33 mouse cellular contexts compared by ENCODE assay signal in the genomic region with DNA sequence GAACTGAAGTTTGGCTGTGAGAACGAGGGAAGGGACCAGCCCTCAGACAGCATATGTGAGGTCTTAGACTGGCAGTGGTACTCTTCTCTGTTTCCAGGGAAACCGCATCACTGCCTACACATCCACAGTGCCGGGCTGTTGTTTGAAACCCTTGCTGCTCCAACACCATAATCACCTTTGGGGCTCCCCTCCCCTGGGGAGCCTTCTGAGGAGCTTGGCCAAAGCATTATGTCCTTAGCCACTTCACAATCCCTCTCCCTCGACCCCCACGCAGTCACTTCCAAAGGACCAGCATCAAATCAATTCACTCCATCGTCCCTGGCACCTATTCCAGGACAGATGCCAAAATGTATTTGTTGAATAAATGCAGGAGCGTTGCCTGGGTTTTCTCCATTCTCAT. TPM values are rescaled to one million over a fixed set of nuclear protein-coding genes. Genes with fewer than 3 reads are reported as not detected.
A peak's percentile ranks its signal among the peaks of the same experiment; 100 is the strongest.
DNase-seq lines count a peak whose midpoint lies in the region; ATAC-seq lines count a peak whose summit lies in the region.
"Had no signal": no experiment of that assay in that cellular context is flagged by ENCODE, and none has a peak within 500 bp of the region (broad histone marks: within the 10 kb centered on the region; RNA-seq: fewer than 3 reads in every experiment).

No protein-coding gene starts in this region.

- 0 out of 2 replicates have a peak overlapping the region, but pooled peaks have one; percentile 41 for H3K27ac ChIP-seq in forebrain, embryonic 15.5 days (replicated peaks)
- no peak overlapping the region; the same call in 1 of the 2 replicates for H3K27ac ChIP-seq in forebrain, embryonic 13.5 days
- H3K27ac ChIP-seq: embryonic facial prominence, embryonic 12.5 days; heart, adult 2 months; hindbrain, embryonic 14.5 days; left cerebral cortex, adult 2 months; liver, embryonic 14.5 days; lung, embryonic 15.5 days; midbrain, embryonic 12.5 days had no signal

- H3K4me1 ChIP-seq in forebrain, embryonic 15.5 days = peaks cover 40% of the 10 kb centered on the region
- peaks cover 40% of the 10 kb centered on the region for H3K4me1 ChIP-seq in forebrain, embryonic 13.5 days

- ATAC-seq in forebrain, embryonic 15.5 days (replicated peaks) = no peak
- ATAC-seq in forebrain, embryonic 13.5 days = no peak
- ATAC-seq: CD4-positive, CD25-positive, alpha-beta regulatory T cell, adult 4 months; inflammation-experienced regulatory T-cells, adult 6 months had no signal

- peak; percentile 43 to 61 for DNase-seq in left cerebral cortex, postnatal 14 days (ENCODE audit: low spot score in 2 of 2)
- no peak for DNase-seq in left cerebral cortex, postnatal 10 days (ENCODE audit: extremely low spot score in 1 of 2, low spot score in 2 of 2)
- DNase-seq in right cerebral cortex, adult 18-20 months = peak; percentile 50
- no peak for DNase-seq in right cerebral cortex, postnatal 4 days
- DNase-seq in lung, adult 18-20 months = no peak
- DNase-seq: adrenal gland, postnatal 14 days; cerebellum, adult 9-10 months; embryo, embryonic 11 days; heart, adult 2 months; heart, postnatal 4 days; kidney, adult 11 months; kidney, postnatal 14 days; liver; thymus, postnatal 4 days had no signal

- no peak overlapping the region for H3K4me3 ChIP-seq in forebrain, embryonic 15.5 days
- H3K4me3 ChIP-seq in forebrain, embryonic 13.5 days = no peak overlapping the region
- H3K4me3 ChIP-seq: embryonic facial prominence, embryonic 12.5 days; heart, adult 2 months; heart, embryonic 12.5 days; left cerebral cortex, adult 2 months; lung, embryonic 15.5 days; midbrain, embryonic 12.5 days had no signal

- no peaks in the 10 kb centered on the region for H3K27me3 ChIP-seq in forebrain, embryonic 15.5 days
- peaks cover 7% of the 10 kb centered on the region for H3K27me3 ChIP-seq in forebrain, embryonic 13.5 days
- H3K27me3 ChIP-seq: embryonic facial prominence, embryonic 12.5 days; lung, embryonic 15.5 days had no signal

- WGBS in forebrain, embryonic 15.5 days = 32% methylated on average over 7 of the region's 7 CpGs
- 47% methylated on average over 7 of the region's 7 CpGs for WGBS in forebrain, embryonic 13.5 days

- H3K9ac ChIP-seq in forebrain, embryonic 15.5 days (replicated peaks) = no peak overlapping the region
- H3K9ac ChIP-seq in forebrain, embryonic 13.5 days = no peak overlapping the region
- H3K9ac ChIP-seq: embryonic facial prominence, embryonic 12.5 days; heart, embryonic 12.5 days; hindbrain, embryonic 14.5 days; liver, embryonic 14.5 days; lung, embryonic 15.5 days; midbrain, embryonic 12.5 days had no signal

- 0 out of 2 replicates have a peak overlapping the region, but pooled peaks have one; percentile 19 for H3K4me2 ChIP-seq in forebrain, embryonic 15.5 days (replicated peaks)
- no peak overlapping the region for H3K4me2 ChIP-seq in forebrain, embryonic 13.5 days
- H3K4me2 ChIP-seq: embryonic facial prominence, embryonic 12.5 days; heart, embryonic 12.5 days; hindbrain, embryonic 14.5 days; lung, embryonic 15.5 days; midbrain, embryonic 12.5 days had no signal

- H3K36me3 ChIP-seq in forebrain, embryonic 15.5 days = no peaks in the 10 kb centered on the region
- no peaks in the 10 kb centered on the region for H3K36me3 ChIP-seq in forebrain, embryonic 13.5 days (ENCODE audit: poor library complexity, severe bottlenecking)
- H3K36me3 ChIP-seq: embryonic facial prominence, embryonic 12.5 days; heart, embryonic 12.5 days; lung, embryonic 15.5 days; midbrain, embryonic 12.5 days had no signal

- H3K9me3 ChIP-seq in forebrain, embryonic 15.5 days = no peaks in the 10 kb centered on the region
- no peaks in the 10 kb centered on the region for H3K9me3 ChIP-seq in forebrain, embryonic 13.5 days (replicated peaks)
- H3K9me3 ChIP-seq: embryonic facial prominence, embryonic 12.5 days; heart, embryonic 12.5 days; lung, embryonic 15.5 days; midbrain, embryonic 12.5 days had no signal

- intact Hi-C loops in left cerebral cortex, postnatal 14 days (cut with DNase I) = no loop called here
- intact Hi-C loops in left cerebral cortex, postnatal 10 days (cut with DNase I) = no loop called here

RNA-seq across cellular contexts. Expression of gene 5031439G07Rik, which starts 1.4 kb away (rescaled TPM):
- 22.1 and 27.7 TPM in 2 replicates for polyA plus RNA-seq in forebrain, embryonic 15.5 days (2015; fragmentation: Nextera tagmentation; extraction: Ambion mirVana)
- polyA plus RNA-seq in forebrain, embryonic 13.5 days (2015; fragmentation: Nextera tagmentation; extraction: Ambion mirVana) = 14.1 and 14.7 TPM in 2 replicates
- 100 to 1,000 TPM in 1 of 2 experiments, 10 to 100 TPM in 1; 96.1 to 106 TPM for total RNA-seq in left cerebral cortex, postnatal 14 days (2021)
- total RNA-seq in left cerebral cortex, postnatal 10 days (2021) = 100 to 1,000 TPM; 128 to 135 TPM

RNA-seq across cellular contexts. Expression of gene Upk3a, which starts 27.2 kb away (rescaled TPM):
- 0.31 and 0.34 TPM in 2 replicates for polyA plus RNA-seq in forebrain, embryonic 15.5 days (2015; fragmentation: Nextera tagmentation; extraction: Ambion mirVana)
- polyA plus RNA-seq in forebrain, embryonic 13.5 days (2015; fragmentation: Nextera tagmentation; extraction: Ambion mirVana) = 0.15 and 0.59 TPM in 2 replicates
- not detected for total RNA-seq in left cerebral cortex, postnatal 14 days (2021)
- total RNA-seq in left cerebral cortex, postnatal 10 days (2021) = under 1 TPM; 0.32 to 0.65 TPM
- total RNA-seq: adrenal gland, postnatal 14 days; gastrocnemius, adult 8-10 months; gastrocnemius, postnatal 4 days; heart, adult 2 months; heart, postnatal 4 days; layer of hippocampus, postnatal 14 days; left cerebral cortex, adult 2 months; megakaryocyte progenitor cell, adult 5-6 weeks; neutrophil, adult 5-6 weeks had no signal
- polyA plus RNA-seq: CD4-positive, CD25-positive, alpha-beta regulatory T cell, adult 4 months; heart, embryonic 12.5 days; heart, postnatal 0 days; inflammation-experienced regulatory T-cells, adult 6 months; limb, embryonic 11.5 days; liver, embryonic 14.5 days; neural tube, embryonic 11.5 days had no signal

RNA-seq across cellular contexts. Expression of gene Fam118a, which starts 39.0 kb away (rescaled TPM):
- polyA plus RNA-seq in forebrain, embryonic 15.5 days (2015; fragmentation: Nextera tagmentation; extraction: Ambion mirVana) = 32.4 and 33.5 TPM in 2 replicates
- polyA plus RNA-seq in forebrain, embryonic 13.5 days (2015; fragmentation: Nextera tagmentation; extraction: Ambion mirVana) = 20.8 and 24.1 TPM in 2 replicates
- total RNA-seq in left cerebral cortex, postnatal 14 days (2021) = 10 to 100 TPM; 29.0 to 29.5 TPM
- 10 to 100 TPM; 25.4 to 26.3 TPM for total RNA-seq in left cerebral cortex, postnatal 10 days (2021)

Comparison
In these comparisons a context has a peak if more than half of its experiments do, and no peak if none do; other contexts are left out.
1. DNase-seq: peak in left cerebral cortex, postnatal 14 days (2 of 2) and right cerebral cortex, adult 18-20 months (single experiment); none in left cerebral cortex, postnatal 10 days (0 of 2), right cerebral cortex, postnatal 4 days (single experiment) and lung, adult 18-20 months (0 of 2).